Mouse (Mus musculus): Measurements from ENCODE around the gene Rlim. TPM values are rescaled to one million over a fixed set of nuclear protein-coding genes. Genes with fewer than 3 reads are reported as not detected.

The Rlim gene
- polyA plus RNA-seq, 1 experiment = 6.8 TPM

DNA sequence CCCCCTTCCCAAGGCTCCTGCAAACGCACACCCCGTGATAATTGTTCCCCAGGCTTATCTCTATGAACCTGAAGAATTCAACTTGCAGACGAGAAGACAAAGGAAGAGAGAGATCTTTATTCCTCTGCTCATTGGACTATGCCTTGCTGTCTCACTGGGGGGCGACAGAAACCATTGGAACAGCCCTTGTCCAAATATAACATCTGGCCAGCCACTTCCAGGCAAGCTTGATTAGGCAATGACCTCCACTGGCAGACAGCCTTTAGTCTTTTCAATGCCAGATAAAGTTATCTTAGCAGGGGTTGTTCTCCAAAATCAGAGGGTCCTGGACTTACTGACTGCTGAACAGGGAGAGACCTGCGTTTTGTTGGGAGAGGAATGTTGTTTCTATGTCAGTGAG, 62.1 kb downstream of the Rlim start:
- H3K36me3 ChIP-seq (ENCODE audit: control insufficient read depth, insufficient read depth) = no peaks in the 10 kb centered on the region
- no peak overlapping the region for H3K4me3 ChIP-seq (ENCODE audit: insufficient read depth, poor library complexity, severe bottlenecking)
- H3K79me3 ChIP-seq (ENCODE audit: low read depth) = no peaks in the 10 kb centered on the region
- TF ChIP-seq MYOD1 (IDR thresholded peaks at IDR 0.05; ENCODE audit: control insufficient read depth, insufficient read length, low read depth) (no peak), CTCF (IDR thresholded peaks at IDR 0.05; ENCODE audit: control insufficient read depth, insufficient read depth, insufficient read length) (no peak), FOSL1 (IDR thresholded peaks at IDR 0.05; ENCODE audit: insufficient read depth, low read length, poor library complexity, severe bottlenecking) (no peak), MAX (IDR thresholded peaks at IDR 0.05) (no peak), CEBPB (IDR thresholded peaks at IDR 0.05; ENCODE audit: low read depth) (no peak), MYOG (IDR thresholded peaks at IDR 0.05; ENCODE audit: control insufficient read depth, extremely low read depth, insufficient read length) (no peak), USF1 (IDR thresholded peaks at IDR 0.05; ENCODE audit: low read depth) (no peak)
- H3K27me3 ChIP-seq (ENCODE audit: control insufficient read depth, insufficient read depth, insufficient read length) = no peaks in the 10 kb centered on the region
- no peak overlapping the region for H3ac ChIP-seq (ENCODE audit: control insufficient read depth, insufficient read length, low read depth)
- H3K79me2 ChIP-seq (ENCODE audit: control insufficient read depth, insufficient read depth) = no peaks in the 10 kb centered on the region

DNA sequence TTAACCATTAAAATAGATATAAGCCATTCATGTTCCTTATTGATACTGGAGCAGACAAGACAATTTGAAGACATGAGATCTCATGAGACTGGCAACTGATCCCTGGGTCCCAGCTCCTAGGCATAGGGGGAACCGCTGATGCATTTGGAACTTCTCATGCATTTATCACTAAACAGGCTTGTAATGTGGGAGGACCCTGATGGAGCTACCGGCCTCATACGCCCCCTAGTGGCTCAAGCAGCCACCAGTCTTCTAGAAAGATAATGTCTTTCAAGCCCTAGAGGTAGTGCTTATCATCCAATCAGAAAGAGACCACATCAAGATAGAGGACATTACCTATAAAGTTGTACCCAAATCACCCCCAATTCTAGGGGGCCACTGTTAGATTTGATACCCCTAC, 66.3 kb downstream of the Rlim start:
- no peaks in the 10 kb centered on the region for H3K79me3 ChIP-seq (ENCODE audit: low read depth)
- H3K79me2 ChIP-seq (ENCODE audit: control insufficient read depth, insufficient read depth) = no peaks in the 10 kb centered on the region
- TF ChIP-seq USF1 (IDR thresholded peaks at IDR 0.05; ENCODE audit: low read depth) = no peak
- TF ChIP-seq MYOD1 (IDR thresholded peaks at IDR 0.05; ENCODE audit: control insufficient read depth, insufficient read length, low read depth) = no peak
- TF ChIP-seq FOSL1 (IDR thresholded peaks at IDR 0.05; ENCODE audit: insufficient read depth, low read length, poor library complexity, severe bottlenecking) = no peak
- no peak for TF ChIP-seq MAX (IDR thresholded peaks at IDR 0.05)
- no peak for TF ChIP-seq MYOG (IDR thresholded peaks at IDR 0.05; ENCODE audit: control insufficient read depth, extremely low read depth, insufficient read length)
- peak; percentile 11 for TF ChIP-seq CTCF (IDR thresholded peaks at IDR 0.05; ENCODE audit: control insufficient read depth, insufficient read depth, insufficient read length)
- no peak for TF ChIP-seq CEBPB (IDR thresholded peaks at IDR 0.05; ENCODE audit: low read depth)
- no peak overlapping the region for H3ac ChIP-seq (ENCODE audit: control insufficient read depth, insufficient read length, low read depth)
- no peak overlapping the region for H3K4me3 ChIP-seq (ENCODE audit: insufficient read depth, poor library complexity, severe bottlenecking)
- no peaks in the 10 kb centered on the region for H3K36me3 ChIP-seq (ENCODE audit: control insufficient read depth, insufficient read depth)
- H3K27me3 ChIP-seq (ENCODE audit: control insufficient read depth, insufficient read depth, insufficient read length) = no peaks in the 10 kb centered on the region

Other genes starting within 250 kb of the Rlim start
- 0.51 TPM for gene Slc16a2, start 159.3 kb downstream of the Rlim start, polyA plus RNA-seq (2012; fragmentation: generic; extraction: Trizol)
- not detected for gene Nexmif, start 219.9 kb upstream of the Rlim start, polyA plus RNA-seq (2012; fragmentation: generic; extraction: Trizol)